Mouse (Mus musculus): ENCODE data around the gene Piezo1.

DNA sequence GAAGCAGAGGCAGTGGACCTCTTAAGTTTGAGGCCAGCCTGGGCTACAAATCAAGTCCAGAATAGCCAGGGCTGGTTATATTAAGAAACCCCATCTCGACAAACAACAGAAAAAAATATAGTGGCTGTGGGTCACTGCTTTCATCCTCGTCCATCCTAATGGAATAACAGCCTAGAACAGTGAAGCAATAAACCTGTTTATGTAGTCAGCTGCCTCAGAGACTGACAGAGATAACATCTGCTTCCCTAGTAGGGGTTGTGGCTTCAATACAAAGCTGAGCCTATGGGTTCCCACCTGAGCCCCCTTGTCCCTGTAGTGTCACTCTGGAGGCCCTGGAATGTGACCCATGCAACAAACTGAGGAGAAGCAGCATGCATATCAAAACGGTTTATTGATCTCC lies 23.1 kb upstream of the Piezo1 start:
- TF ChIP-seq POLR2A (IDR thresholded peaks at IDR 0.05; ENCODE audit: borderline replicate concordance, extremely low read depth, low read depth, low read length) (no peak), CTCF (IDR thresholded peaks at IDR 0.05; ENCODE audit: insufficient read depth, low read length) (no peak)

All from lung, adult 2 months (tissue).